Mouse (Mus musculus) small intestine, adult 2 months (tissue): Measurements from ENCODE around the gene Ninj2. TPM values are rescaled to one million over a fixed set of nuclear protein-coding genes. Genes with fewer than 3 reads are reported as not detected.

Experiments
- H3K27ac ChIP-seq: fragments of 200-500 bp; 2 replicates; pipeline ENCODE4 v1.5.1; 2012; ENCODE audit warnings: low read depth, low read length, control low read depth, inconsistent platforms; ENCODE audit not compliant: insufficient read depth
- H3K27me3 ChIP-seq: fragments of 200-500 bp; 2 replicates; pipeline ENCODE4 v1.6.1; 2012; ENCODE audit warnings: mild to moderate bottlenecking, moderate library complexity, low read length, inconsistent platforms; ENCODE audit not compliant: control insufficient read depth, insufficient read depth
- H3K36me3 ChIP-seq: fragments of 200-500 bp; 2 replicates; pipeline ENCODE4 v1.6.1; 2012; ENCODE audit warnings: mild to moderate bottlenecking, low read length, control low read depth, inconsistent platforms; ENCODE audit not compliant: control insufficient read depth, insufficient read depth
- H3K4me1 ChIP-seq: fragments of 200-500 bp; 2 replicates; pipeline ENCODE4 v1.6.1; 2012; ENCODE audit warnings: low read length, inconsistent platforms, mixed read lengths; ENCODE audit not compliant: control insufficient read depth, insufficient read depth, insufficient read length
- H3K4me3 ChIP-seq: fragments of 200-500 bp; 2 replicates; pipeline ENCODE4 v1.5.1; 2012; ENCODE audit warnings: low read depth, mild to moderate bottlenecking, control low read depth, inconsistent platforms, low read length, moderate library complexity
- CTCF ChIP-seq: fragments of 200-500 bp; IDR thresholded peaks from 2 replicates; pipeline ENCODE4 v1.5.1; 2012; ENCODE audit warnings: low read depth, mild to moderate bottlenecking, control low read depth, inconsistent platforms, low read length, moderate library complexity, mixed read lengths; ENCODE audit not compliant: insufficient replicate concordance, insufficient read length; ENCODE audit errors: extremely low read depth
- POLR2A ChIP-seq: fragments of 200-500 bp; IDR thresholded peaks from 2 replicates; pipeline ENCODE4 v1.6.1; 2012; ENCODE audit warnings: low read depth, mild to moderate bottlenecking, control low read depth, inconsistent platforms, low read length, moderate library complexity
- WGBS: fragments of 180-500 bp; shearing (Covaris S2); methylation state at CpG from one replicate; pipeline ENCODE4 v1.1.7; 2018; 5-methylcytosine and 5-hydroxymethylcytosine counted together
- polyA plus RNA-seq: library from polyadenylated mRNA; depleted of rRNA; stranded (reverse); fragments of >200 nt; gene quantifications from 2 replicates; pipeline ENCODE4 v1.2.3, GENCODE M21; 2012; rRNA removed

Ninj2 gene
- polyA plus RNA-seq, result not detected in 2 replicates

GRCm38 (mm10) chr6:120093100-120093499, at the start of gene Ninj2:
Gene Ninj2, plus strand, starts transcription at chr6:120093350.
- no peak within 1 kb of the TSS for H3K27ac ChIP-seq
- no peaks in the 10 kb centered on the region for H3K36me3 ChIP-seq
- no peaks in the 10 kb centered on the region for H3K4me1 ChIP-seq
- no peak within 1 kb of the TSS for H3K4me3 ChIP-seq
- no peak for TF ChIP-seq POLR2A
- TF ChIP-seq CTCF, result no peak
- WGBS, result 80% methylated on average over 11 of the region's 11 CpGs
- no peaks in the 10 kb centered on the region for H3K27me3 ChIP-seq

- no peaks in the 10 kb centered on the region for H3K36me3 ChIP-seq
- 72% methylated on average over 4 of the region's 4 CpGs for WGBS
Measured at GRCm38 (mm10) chr6:120045406-120045805, 47.7 kb upstream of the Ninj2 start.

GRCm38 (mm10) chr6:120047705-120048292, 45.4 kb upstream of the Ninj2 start:
- H3K4me3 ChIP-seq, result no peak overlapping the region
- H3K36me3 ChIP-seq, result no peaks in the 10 kb centered on the region
- no peaks in the 10 kb centered on the region for H3K4me1 ChIP-seq
- TF ChIP-seq CTCF (no peak), POLR2A (no peak)
- no peak overlapping the region; the same call in 1 of the 2 replicates for H3K27ac ChIP-seq
- no peaks in the 10 kb centered on the region for H3K27me3 ChIP-seq
- 70% methylated on average over 7 of the region's 7 CpGs for WGBS

More at GRCm38 (mm10) chr6:120045406-120045805, 47.7 kb upstream of the Ninj2 start:
- TF ChIP-seq CTCF, result no peak
- no peak for TF ChIP-seq POLR2A
- Histone ChIP-seq H3K27me3 (no peaks in the 10 kb centered on the region), H3K27ac (no peak overlapping the region), H3K4me3 (no peak overlapping the region), H3K4me1 (no peaks in the 10 kb centered on the region)

- TF ChIP-seq CTCF (no peak), POLR2A (no peak)
Measured at GRCm38 (mm10) chr6:120054412-120054811, 38.7 kb upstream of the Ninj2 start.

GRCm38 (mm10) chr6:120055666-120056540, 37.2 kb upstream of the Ninj2 start:
- Histone ChIP-seq H3K27ac (no peak overlapping the region), H3K36me3 (no peaks in the 10 kb centered on the region), H3K4me3 (no peak overlapping the region), H3K4me1 (no peaks in the 10 kb centered on the region; the same call in 1 of the 2 replicates), H3K27me3 (no peaks in the 10 kb centered on the region)
- TF ChIP-seq POLR2A (no peak), CTCF (no peak)
- 67% methylated on average over 2 of the region's 2 CpGs for WGBS

More at GRCm38 (mm10) chr6:120054412-120054811, 38.7 kb upstream of the Ninj2 start:
- no peak overlapping the region for H3K4me3 ChIP-seq
- H3K27me3 ChIP-seq, result no peaks in the 10 kb centered on the region
- H3K36me3 ChIP-seq, result no peaks in the 10 kb centered on the region
- H3K27ac ChIP-seq, result no peak overlapping the region
- 84% methylated on average over 6 of the region's 6 CpGs for WGBS
- no peaks in the 10 kb centered on the region; the same call in 1 of the 2 replicates for H3K4me1 ChIP-seq

GRCm38 (mm10) chr6:120062934-120063333, 30.2 kb upstream of the Ninj2 start:
- Histone ChIP-seq H3K4me3 (no peak overlapping the region), H3K27me3 (no peaks in the 10 kb centered on the region), H3K27ac (no peak overlapping the region), H3K36me3 (no peaks in the 10 kb centered on the region), H3K4me1 (no peaks in the 10 kb centered on the region)
- 87% methylated on average over 5 of the region's 5 CpGs for WGBS
- TF ChIP-seq POLR2A, result no peak
- no peak for TF ChIP-seq CTCF

GRCm38 (mm10) chr6:120064627-120065026, 28.5 kb upstream of the Ninj2 start:
- Histone ChIP-seq H3K4me1 (no peaks in the 10 kb centered on the region), H3K27me3 (no peaks in the 10 kb centered on the region), H3K4me3 (no peak overlapping the region), H3K27ac (no peak overlapping the region), H3K36me3 (no peaks in the 10 kb centered on the region)
- 36% methylated on average over 2 of the region's 2 CpGs for WGBS
- TF ChIP-seq CTCF (no peak), POLR2A (no peak)
